Mouse (Mus musculus) thymus, postnatal 25 days (tissue): ENCODE measurements around the gene Phc3.

Experiments
- DNase-seq: peaks from one replicate; pipeline ENCODE4 v3.0.0; 2022

Gene Phc3

GRCm38 (mm10) chr3:30969104-30969581 is at the start of gene Phc3:
TSS of gene Phc3 (minus strand) at chr3:30969415.
- DNase-seq = peak; percentile 94

GRCm38 (mm10) chr3:31017652-31018051 is 48.4 kb upstream of the Phc3 start:
- no peak for DNase-seq

GRCm38 (mm10) chr3:31016594-31017196 is 47.5 kb upstream of the Phc3 start:
- no peak for DNase-seq

GRCm38 (mm10) chr3:31015682-31016443 is 46.6 kb upstream of the Phc3 start:
- no peak for DNase-seq

GRCm38 (mm10) chr3:31014374-31014773 is 45.2 kb upstream of the Phc3 start:
- no peak for DNase-seq

- DNase-seq = no peak
These were observed 35.4 kb upstream of the Phc3 start for GRCm38 (mm10) chr3:31004320-31005209.

- DNase-seq = no peak
These were observed 31.9 kb upstream of the Phc3 start for GRCm38 (mm10) chr3:31001048-31001676.

- peak; percentile 4 for DNase-seq
These were observed 30.8 kb upstream of the Phc3 start for GRCm38 (mm10) chr3:31000018-31000407.

GRCm38 (mm10) chr3:30999401-31000017 is 30.3 kb upstream of the Phc3 start:
- no peak for DNase-seq

GRCm38 (mm10) chr3:30996688-30997014 is 27.4 kb upstream of the Phc3 start:
- DNase-seq = no peak

- DNase-seq = no peak
These were observed 26.9 kb upstream of the Phc3 start for GRCm38 (mm10) chr3:30995899-30996687.

- peak; percentile 94 for DNase-seq
These were observed 26.2 kb upstream of the Phc3 start, which contains the start of gene Prkci for GRCm38 (mm10) chr3:30995283-30995898. TSS of gene Prkci (plus strand) at chr3:30995747.

- DNase-seq = no peak
These were observed 25.6 kb upstream of the Phc3 start for GRCm38 (mm10) chr3:30994859-30995258.

GRCm38 (mm10) chr3:30993066-30993573 is 23.9 kb upstream of the Phc3 start:
- DNase-seq = peak; percentile 11

GRCm38 (mm10) chr3:30992161-30992560 is 22.9 kb upstream of the Phc3 start:
- no peak for DNase-seq

GRCm38 (mm10) chr3:30987396-30988318 is 18.4 kb upstream of the Phc3 start:
- no peak for DNase-seq

GRCm38 (mm10) chr3:30982924-30983536 is 13.8 kb upstream of the Phc3 start:
- DNase-seq = no peak

- DNase-seq = no peak
These were observed 12.6 kb upstream of the Phc3 start for GRCm38 (mm10) chr3:30981616-30982380.
